ENCODE assay signal across 8 mouse cellular contexts in genomic region chr2:115483418-115484288, GRCm38 (mm10).
A peak's percentile ranks its signal among the peaks of the same experiment; 100 is the strongest.
DNase-seq lines count a peak whose midpoint lies in the region; ATAC-seq and TF ChIP-seq lines count a peak whose summit lies in the region.

No protein-coding gene starts in this region.

- no peaks in the 10 kb centered on the region for H3K36me3 ChIP-seq in intestine, embryonic 16.5 days (ENCODE audit: control insufficient read depth, insufficient read depth, low read length)
- H3K36me3 ChIP-seq in forebrain, postnatal 0 days (ENCODE audit: insufficient read depth): no peaks in the 10 kb centered on the region

- WGBS in intestine, embryonic 16.5 days: 45% methylated on average over 13 of the region's 13 CpGs
- WGBS in forebrain, postnatal 0 days: 80% methylated on average over 13 of the region's 13 CpGs

- peak; percentile 58 for ATAC-seq in intestine, embryonic 16.5 days
- no peak for ATAC-seq in forebrain, postnatal 0 days

- H3K4me3 ChIP-seq in intestine, embryonic 16.5 days (ENCODE audit: low read length): no peak overlapping the region
- no peak overlapping the region for H3K4me3 ChIP-seq in forebrain, postnatal 0 days (ENCODE audit: low read depth, low read length)

- peak overlapping the region; percentile 3; the same call in 1 of the 2 replicates for H3K27ac ChIP-seq in intestine, embryonic 16.5 days (ENCODE audit: low read length)
- no peak overlapping the region for H3K27ac ChIP-seq in forebrain, postnatal 0 days (ENCODE audit: low read depth, low read length)

- H3K9ac ChIP-seq in intestine, embryonic 16.5 days (ENCODE audit: low read depth, low read length): no peak overlapping the region
- H3K9ac ChIP-seq in forebrain, postnatal 0 days: no peak overlapping the region

- H3K9me3 ChIP-seq in intestine, embryonic 16.5 days (ENCODE audit: control insufficient read depth, low read length): no peaks in the 10 kb centered on the region
- H3K9me3 ChIP-seq in forebrain, postnatal 0 days (ENCODE audit: low read length): no peaks in the 10 kb centered on the region

- peak; percentile 21 for DNase-seq in Muller cell, postnatal 12 days (ENCODE audit: inconsistent ontology term)
- DNase-seq in embryo, embryonic 11.5 days (ENCODE audit: low read depth, low spot score): peak; percentile 23
- DNase-seq in lung, postnatal 10 days: peak; percentile 84
- DNase-seq in adrenal gland, adult 18-20 months (ENCODE audit: low spot score in 2 of 2): no peak
- no peak for DNase-seq in forebrain, postnatal 0 days
- DNase-seq in cerebellum, adult 11 months: no peak
- DNase-seq in frontal cortex, adult 2 months (ENCODE audit: extremely low spot score in 1 of 2, low spot score in 1 of 2): no peak

- H3K27me3 ChIP-seq in intestine, embryonic 16.5 days (replicated peaks; ENCODE audit: control insufficient read depth, insufficient read depth, low read length): no peaks in the 10 kb centered on the region
- no peaks in the 10 kb centered on the region for H3K27me3 ChIP-seq in forebrain, postnatal 0 days (ENCODE audit: insufficient read depth, low read length)

- no peaks in the 10 kb centered on the region for H3K4me1 ChIP-seq in intestine, embryonic 16.5 days (ENCODE audit: control insufficient read depth, insufficient read depth, low read length)
- H3K4me1 ChIP-seq in forebrain, postnatal 0 days (ENCODE audit: insufficient read depth): no peaks in the 10 kb centered on the region

- no peak for TF ChIP-seq CTCF in forebrain, postnatal 0 days (IDR thresholded peaks at IDR 0.05; ENCODE audit: low read depth)

- no peak overlapping the region for H3K4me2 ChIP-seq in intestine, embryonic 16.5 days (ENCODE audit: low read depth, low read length)
- H3K4me2 ChIP-seq in forebrain, postnatal 0 days (ENCODE audit: low read depth): no peak overlapping the region

Comparison
In these comparisons a context has a peak if more than half of its experiments do, and no peak if none do; other contexts are left out.
1. DNase-seq: peak in Muller cell, postnatal 12 days (single experiment), embryo, embryonic 11.5 days (single experiment) and lung, postnatal 10 days (single experiment); none in adrenal gland, adult 18-20 months (0 of 2), forebrain, postnatal 0 days (single experiment), cerebellum, adult 11 months (single experiment) and frontal cortex, adult 2 months (0 of 2).